Comparison of ENCODE assay signal across 8 mouse cellular contexts in genomic region chr9:21321513-21321835, GRCm38 (mm10). TPM values are rescaled to one million over a fixed set of nuclear protein-coding genes. Genes with fewer than 3 reads are reported as not detected.
DNase-seq lines count a peak whose midpoint lies in the region; ATAC-seq lines count a peak whose summit lies in the region.

No protein-coding gene starts in this region.

- peak; percentile 62 for ATAC-seq in activated CD4-positive, CD25-positive, alpha-beta regulatory T cell, adult 4 months
- no peak for ATAC-seq in forebrain, embryonic 13.5 days
- peak; percentile 74 for ATAC-seq in liver, embryonic 13.5 days (ENCODE audit: low read depth)

- H3K4me2 ChIP-seq in forebrain, embryonic 13.5 days, result peak overlapping the region; percentile 96
- peak overlapping the region; percentile 98 for H3K4me2 ChIP-seq in liver, embryonic 13.5 days

- peak overlapping the region; percentile 83 for H3K9ac ChIP-seq in forebrain, embryonic 13.5 days
- H3K9ac ChIP-seq in liver, embryonic 13.5 days, result peak overlapping the region; percentile 84

- no peaks in the 10 kb centered on the region for H3K27me3 ChIP-seq in forebrain, embryonic 13.5 days
- no peaks in the 10 kb centered on the region for H3K27me3 ChIP-seq in liver, embryonic 13.5 days

- peak overlapping the region; percentile 81 for H3K4me3 ChIP-seq in forebrain, embryonic 13.5 days
- peak overlapping the region; percentile 82 for H3K4me3 ChIP-seq in liver, embryonic 13.5 days (replicated peaks)

- H3K9me3 ChIP-seq in forebrain, embryonic 13.5 days (replicated peaks), result no peaks in the 10 kb centered on the region
- H3K9me3 ChIP-seq in liver, embryonic 13.5 days (replicated peaks), result 0 out of 2 replicates have a peak, but pooled peaks cover 2% of the 10 kb centered on the region

- DNase-seq in embryo, embryonic 10 days (ENCODE audit: low spot score), result peak; percentile 13
- DNase-seq in embryo, embryonic 9.5 days (ENCODE audit: extremely low spot score), result no peak
- DNase-seq in induced T-regulatory cell, adult 2 months (ENCODE audit: low read depth), result peak; percentile 84
- peak; percentile 67 for DNase-seq in liver, embryonic 13.5 days
- DNase-seq in naive thymus-derived CD4-positive, alpha-beta T cell, adult 2 months (ENCODE audit: low read depth), result peak; percentile 79
- no peak for DNase-seq in urinary bladder, postnatal 25 days (ENCODE audit: low spot score)

- WGBS in forebrain, embryonic 13.5 days, result 18% methylated on average over 6 of the region's 6 CpGs
- WGBS in liver, embryonic 13.5 days (ENCODE audit: insufficient replicate concordance), result 5% methylated on average over 6 of the region's 6 CpGs

- H3K36me3 ChIP-seq in forebrain, embryonic 13.5 days (ENCODE audit: poor library complexity, severe bottlenecking), result peaks cover 8% of the 10 kb centered on the region; the same call in 1 of the 2 replicates
- no peaks in the 10 kb centered on the region for H3K36me3 ChIP-seq in liver, embryonic 13.5 days

- H3K4me1 ChIP-seq in forebrain, embryonic 13.5 days, result peaks cover 20% of the 10 kb centered on the region
- H3K4me1 ChIP-seq in liver, embryonic 13.5 days (replicated peaks), result peaks cover 63% of the 10 kb centered on the region

- no peak overlapping the region for H3K27ac ChIP-seq in forebrain, embryonic 13.5 days
- peak overlapping the region; percentile 88 for H3K27ac ChIP-seq in liver, embryonic 13.5 days

RNA-seq across cellular contexts. Expression of gene Slc44a2, which starts 1.0 kb away (rescaled TPM):
- 100 to 1,000 TPM; 181 to 194 TPM for polyA plus RNA-seq in activated CD4-positive, CD25-positive, alpha-beta regulatory T cell, adult 4 months (2017; shearing (Covaris generic))
- 63.6 and 68.3 TPM in 2 replicates for polyA plus RNA-seq in forebrain, embryonic 13.5 days (2015; fragmentation: Nextera tagmentation; extraction: Ambion mirVana)
- polyA plus RNA-seq in liver, embryonic 13.5 days (2015; fragmentation: Nextera tagmentation; extraction: Ambion mirVana), result 17.3 and 19.1 TPM in 2 replicates

RNA-seq across cellular contexts. Expression of gene Ap1m2, which starts 9.3 kb away (rescaled TPM):
- polyA plus RNA-seq in activated CD4-positive, CD25-positive, alpha-beta regulatory T cell, adult 4 months (2017; shearing (Covaris generic)), result 1 to 10 TPM in 1 of 2 experiments, under 1 TPM in 1; 0.84 to 1.5 TPM
- 0.39 and 0.52 TPM in 2 replicates for polyA plus RNA-seq in forebrain, embryonic 13.5 days (2015; fragmentation: Nextera tagmentation; extraction: Ambion mirVana)
- 0.17 and 0.24 TPM in 2 replicates for polyA plus RNA-seq in liver, embryonic 13.5 days (2015; fragmentation: Nextera tagmentation; extraction: Ambion mirVana)

RNA-seq across cellular contexts. Expression of gene Cdkn2d, which starts 30.3 kb away (rescaled TPM):
- 100 to 1,000 TPM; 142 to 158 TPM for polyA plus RNA-seq in activated CD4-positive, CD25-positive, alpha-beta regulatory T cell, adult 4 months (2017; shearing (Covaris generic))
- polyA plus RNA-seq in forebrain, embryonic 13.5 days (2015; fragmentation: Nextera tagmentation; extraction: Ambion mirVana), result 85.4 and 88.3 TPM in 2 replicates
- 104 and 105 TPM in 2 replicates for polyA plus RNA-seq in liver, embryonic 13.5 days (2015; fragmentation: Nextera tagmentation; extraction: Ambion mirVana)

RNA-seq across cellular contexts. Expression of gene Kri1, which starts 33.7 kb away (rescaled TPM):
- 10 to 100 TPM; 20.8 to 26.1 TPM for polyA plus RNA-seq in activated CD4-positive, CD25-positive, alpha-beta regulatory T cell, adult 4 months (2017; shearing (Covaris generic))
- polyA plus RNA-seq in forebrain, embryonic 13.5 days (2015; fragmentation: Nextera tagmentation; extraction: Ambion mirVana), result 15.4 and 20.1 TPM in 2 replicates
- 9.9 and 10.3 TPM in 2 replicates for polyA plus RNA-seq in liver, embryonic 13.5 days (2015; fragmentation: Nextera tagmentation; extraction: Ambion mirVana)

RNA-seq across cellular contexts. Expression of gene Ilf3, which starts 46.2 kb away (rescaled TPM):
- polyA plus RNA-seq in activated CD4-positive, CD25-positive, alpha-beta regulatory T cell, adult 4 months (2017; shearing (Covaris generic)), result 100 to 1,000 TPM in 1 of 2 experiments, 10 to 100 TPM in 1; 96.0 to 122 TPM
- 310 and 349 TPM in 2 replicates for polyA plus RNA-seq in forebrain, embryonic 13.5 days (2015; fragmentation: Nextera tagmentation; extraction: Ambion mirVana)
- polyA plus RNA-seq in liver, embryonic 13.5 days (2015; fragmentation: Nextera tagmentation; extraction: Ambion mirVana), result 50.9 and 58.8 TPM in 2 replicates

Comparison
In these comparisons a context has a peak if more than half of its experiments do, and no peak if none do; other contexts are left out.
1. DNase-seq: peak in embryo, embryonic 10 days (single experiment), induced T-regulatory cell, adult 2 months (single experiment), liver, embryonic 13.5 days (single experiment) and naive thymus-derived CD4-positive, alpha-beta T cell, adult 2 months (single experiment); none in embryo, embryonic 9.5 days (single experiment) and urinary bladder, postnatal 25 days (single experiment).